Mouse (Mus musculus) fat pad, adult 2 months (tissue): ENCODE data around the gene Tmcc2.
"Not testable (repeated sequence)": the region's sequence is repeated elsewhere in the genome, so short reads cannot be mapped to it uniquely, and the experiment has no call there.

Experiments used
- DNase-seq: peaks from one replicate; pipeline ENCODE4 v3.0.0-alpha.2; 2011; ENCODE audit warnings: low read depth, low spot score; ENCODE audit errors: extremely low read depth

Gene Tmcc2

GRCm38 (mm10) chr1:132370681-132371173, 20.4 kb downstream of the Tmcc2 start:
- peak; percentile 62 for DNase-seq

- DNase-seq: no peak
Observed at GRCm38 (mm10) chr1:132367692-132368506, 23.2 kb downstream of the Tmcc2 start.

- DNase-seq: no peak
Observed at GRCm38 (mm10) chr1:132366937-132367336, 24.1 kb downstream of the Tmcc2 start.

GRCm38 (mm10) chr1:132366235-132366634, 24.8 kb downstream of the Tmcc2 start:
- DNase-seq: no peak

DNA sequence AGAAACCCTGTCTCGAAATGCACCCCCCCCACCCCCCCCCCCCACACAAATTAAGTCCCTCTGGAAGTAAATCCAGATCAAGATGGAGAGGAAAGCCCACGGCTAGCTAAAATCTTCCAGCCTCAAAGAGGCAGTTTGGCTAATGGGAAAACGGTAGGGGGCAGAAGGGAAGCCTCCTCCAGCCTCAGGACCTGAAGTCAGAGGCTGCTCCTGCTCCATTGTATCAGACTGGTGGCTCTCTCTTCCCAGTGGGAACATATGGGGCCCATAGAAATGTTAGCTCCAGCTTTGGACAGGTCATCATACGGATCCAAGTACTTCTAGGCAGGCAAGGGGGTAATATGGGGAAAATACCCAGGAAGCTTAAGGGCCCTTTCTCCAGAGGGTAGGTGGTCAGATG, 25.4 kb downstream of the Tmcc2 start:
- DNase-seq: no peak

DNA sequence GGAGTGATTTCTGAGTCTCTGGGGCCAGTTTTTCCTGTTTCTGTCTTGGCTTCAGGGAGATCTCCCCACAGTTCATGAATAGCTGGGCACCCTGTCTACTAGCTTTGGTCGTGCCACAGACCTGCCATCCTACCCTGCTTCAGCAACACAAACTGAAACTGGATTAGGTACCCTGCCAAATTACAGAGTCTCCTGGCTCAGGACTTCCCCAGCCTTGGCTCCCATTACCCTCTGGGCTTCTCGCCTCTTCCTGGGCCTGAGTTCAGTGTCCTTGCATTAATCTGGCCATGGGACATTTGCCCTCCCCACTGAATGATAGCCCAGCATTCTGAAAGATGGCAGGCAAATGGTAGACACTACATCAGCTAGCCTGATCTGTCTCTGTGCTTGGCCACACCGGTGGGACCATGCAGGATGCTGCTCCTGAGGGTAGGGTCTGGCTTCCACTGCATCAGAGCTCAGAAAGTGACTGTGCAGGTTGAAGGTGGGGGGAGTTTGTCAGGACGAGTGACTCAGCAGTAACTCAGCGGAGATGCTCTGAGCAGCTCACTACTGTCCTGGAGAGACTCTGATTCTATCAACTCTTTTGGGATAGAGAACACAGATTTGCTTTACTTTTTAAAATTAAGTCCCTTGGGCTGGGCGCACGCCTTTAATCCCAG, 26.1 kb downstream of the Tmcc2 start:
- no peak for DNase-seq

GRCm38 (mm10) chr1:132364388-132364787, 26.7 kb downstream of the Tmcc2 start:
- no peak for DNase-seq

DNA sequence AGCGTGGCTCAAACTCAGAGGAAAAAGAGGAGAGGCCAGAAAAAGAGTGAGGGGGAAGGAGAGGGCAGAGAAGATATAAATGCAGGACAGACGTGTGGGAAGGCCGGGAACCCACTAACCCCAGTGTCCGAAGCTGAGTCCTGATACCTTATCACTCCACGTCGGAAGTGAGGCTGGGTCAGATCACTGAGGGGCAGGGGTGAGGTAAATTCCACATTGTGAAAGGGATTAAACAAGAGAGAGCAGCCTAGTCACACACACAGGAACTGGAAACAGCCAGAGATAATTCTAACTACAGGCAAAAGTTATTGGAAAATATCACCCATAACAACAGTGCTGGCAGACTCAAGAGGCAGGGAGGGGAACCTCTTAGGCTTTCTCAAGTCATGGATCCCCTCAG, 29.1 kb downstream of the Tmcc2 start:
- DNase-seq: no peak

- no peak for DNase-seq
Observed at GRCm38 (mm10) chr1:132356841-132357240, 34.2 kb downstream of the Tmcc2 start.

DNA sequence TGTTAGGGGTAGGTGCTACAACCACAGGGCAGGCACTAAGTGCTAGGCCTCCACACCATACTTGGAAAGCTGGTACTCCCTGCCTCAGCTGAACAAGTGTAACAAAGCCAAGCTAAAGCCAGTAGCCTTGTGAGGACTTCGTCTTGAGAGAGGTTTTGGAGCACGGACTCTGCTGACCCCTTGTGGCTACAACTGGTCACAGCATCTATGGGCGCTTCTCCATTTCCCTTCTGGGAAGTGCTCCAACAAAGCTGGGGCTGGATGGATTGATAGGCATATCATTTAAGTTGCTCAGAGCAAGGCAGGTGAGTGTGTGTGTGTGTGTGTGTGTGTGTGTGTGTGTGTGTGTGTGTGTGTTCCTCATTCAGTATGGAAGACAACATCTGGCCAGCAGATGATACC, 35.2 kb downstream of the Tmcc2 start:
- DNase-seq: no peak

GRCm38 (mm10) chr1:132355162-132355601, 35.9 kb downstream of the Tmcc2 start:
- no peak for DNase-seq

DNA sequence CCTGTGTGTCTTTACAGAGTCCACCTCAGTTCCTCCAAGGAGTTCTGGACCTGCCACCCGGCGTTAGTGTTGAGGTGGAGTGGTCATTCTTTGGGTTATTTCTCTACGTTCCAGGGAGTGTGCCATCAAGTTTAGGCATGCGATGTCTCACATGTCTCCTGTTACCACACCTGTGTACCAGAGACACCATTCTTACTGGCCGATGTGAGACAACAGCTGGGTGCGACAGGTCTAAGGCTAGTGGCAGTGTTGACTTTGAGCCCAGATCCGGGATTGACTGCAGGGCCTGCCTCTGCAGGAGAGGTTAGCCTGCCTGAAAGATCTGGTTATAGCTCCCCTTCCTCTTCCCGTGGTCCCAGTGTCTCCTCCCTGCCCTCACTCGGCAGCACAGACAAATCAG, 36.8 kb downstream of the Tmcc2 start:
- no peak for DNase-seq

- no peak for DNase-seq
Observed at GRCm38 (mm10) chr1:132353389-132353788, 37.7 kb downstream of the Tmcc2 start.

GRCm38 (mm10) chr1:132351058-132351457, 40.0 kb downstream of the Tmcc2 start:
- no peak for DNase-seq

DNA sequence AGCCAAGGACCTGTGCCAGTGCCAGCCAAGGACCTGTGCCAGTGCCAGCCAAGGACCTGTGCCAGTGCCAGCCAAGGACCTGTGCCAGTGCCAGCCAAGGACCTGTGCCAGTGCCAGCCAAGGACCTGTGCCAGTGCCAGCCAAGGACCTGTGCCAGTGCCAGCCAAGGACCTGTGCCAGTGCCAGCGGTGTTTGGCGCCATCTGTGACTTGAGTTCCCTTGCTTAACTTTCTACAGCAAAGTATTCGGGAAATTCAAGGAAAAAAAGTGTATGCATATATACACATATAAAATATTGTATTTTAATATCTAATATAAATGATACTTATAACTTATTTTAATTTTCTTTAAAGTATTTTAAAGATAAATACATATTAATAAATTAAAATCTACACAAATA, 41.5 kb downstream of the Tmcc2 start:
- DNase-seq: not testable (repeated sequence)

- not testable (repeated sequence) for DNase-seq
Observed at GRCm38 (mm10) chr1:132349049-132349448, 42.0 kb downstream of the Tmcc2 start.

DNA sequence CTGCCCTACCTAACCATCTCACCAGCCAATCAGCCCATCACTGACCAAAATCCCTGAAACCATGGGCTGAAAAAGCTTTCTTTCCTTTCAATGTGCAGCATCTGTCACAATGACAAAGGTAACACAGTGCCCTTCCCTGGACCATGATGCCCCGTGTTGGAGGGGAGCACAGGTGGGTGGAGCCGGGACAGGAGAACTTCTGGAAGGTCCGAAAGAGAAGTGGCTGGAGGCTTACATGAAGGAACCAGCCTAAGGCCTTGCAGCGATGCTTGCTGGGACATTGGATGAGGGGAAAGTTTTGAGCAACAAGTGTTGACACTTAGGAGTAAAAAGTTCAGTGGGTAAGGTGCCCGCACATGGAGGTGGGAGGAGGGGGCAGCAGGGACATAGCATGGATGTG, 42.7 kb downstream of the Tmcc2 start:
- no peak for DNase-seq

- DNase-seq: no peak
Observed at GRCm38 (mm10) chr1:132346951-132347350, 44.1 kb downstream of the Tmcc2 start.

DNA sequence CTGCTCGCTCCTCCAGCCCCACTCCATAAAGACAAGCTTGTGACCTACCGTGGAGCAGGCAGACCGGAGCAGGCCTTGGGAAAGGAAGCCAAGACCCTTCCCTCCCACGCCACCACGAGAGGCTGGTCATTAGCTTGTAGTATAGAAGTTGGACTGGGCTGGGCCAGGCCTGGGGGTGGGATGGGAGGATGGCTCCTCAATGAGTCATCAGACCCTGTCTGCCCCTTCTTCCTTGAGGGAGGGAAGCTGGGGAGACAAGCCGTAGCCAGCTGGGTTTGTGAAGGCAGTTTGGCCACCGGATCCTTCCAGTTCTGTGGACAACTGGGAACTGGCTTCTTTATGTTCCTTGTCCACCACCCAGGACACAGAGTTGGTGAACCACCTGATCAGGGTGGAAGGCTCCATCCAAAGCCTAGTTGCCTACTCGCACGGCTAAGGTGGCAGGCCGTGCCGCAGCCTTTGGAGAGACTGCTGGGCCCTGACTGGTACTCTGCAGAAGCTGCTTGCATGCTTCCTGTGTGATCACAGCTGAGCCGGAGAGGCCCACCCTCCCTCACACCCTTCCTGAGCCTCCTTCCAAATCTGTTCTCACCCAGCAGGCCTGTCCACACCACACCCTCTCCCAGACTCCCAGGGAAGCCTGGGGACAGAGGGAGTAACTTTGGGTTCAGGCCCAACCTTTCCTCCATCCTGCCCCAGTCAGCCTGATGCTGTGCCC, 44.8 kb downstream of the Tmcc2 start:
- no peak for DNase-seq

DNA sequence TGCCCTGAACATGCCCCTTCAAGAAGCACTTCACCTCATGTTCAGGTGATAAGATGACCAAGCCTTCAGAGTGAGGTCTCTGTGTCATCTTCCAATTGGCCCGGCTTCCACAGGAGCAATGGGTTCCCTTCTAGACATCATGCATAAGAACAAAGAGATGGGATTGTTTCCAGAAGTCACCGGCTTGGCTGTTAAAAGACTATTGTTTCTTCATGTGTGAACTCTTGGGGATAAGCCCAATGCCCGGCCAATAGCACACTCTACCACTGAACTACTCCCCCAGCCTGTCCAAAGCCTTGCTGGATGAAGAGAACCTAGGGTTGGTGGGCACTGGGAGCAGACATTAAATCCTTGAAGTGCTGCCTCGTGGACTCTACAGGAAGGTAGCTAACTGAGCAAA, 45.6 kb downstream of the Tmcc2 start:
- no peak for DNase-seq

DNA sequence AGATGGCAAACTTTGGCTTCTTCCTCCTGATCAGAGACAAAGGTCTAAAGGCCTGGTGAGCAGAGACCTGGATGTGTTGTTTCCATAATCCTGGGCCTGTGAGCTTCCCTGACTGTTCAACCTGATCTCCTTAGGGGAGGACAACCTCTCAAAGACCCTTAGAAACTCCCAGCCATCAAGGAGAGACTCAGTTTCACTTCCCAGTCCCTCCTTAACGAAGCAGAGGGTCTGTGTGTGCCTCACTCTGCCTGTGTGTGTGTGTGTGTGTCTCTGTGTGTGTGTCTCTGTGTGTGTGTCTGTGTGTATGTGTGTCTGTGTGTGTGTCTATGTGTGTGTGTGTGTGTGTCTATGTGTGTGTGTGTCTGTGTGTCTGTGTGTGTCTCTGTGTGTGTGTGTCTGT, 47.4 kb downstream of the Tmcc2 start:
- no peak for DNase-seq

DNA sequence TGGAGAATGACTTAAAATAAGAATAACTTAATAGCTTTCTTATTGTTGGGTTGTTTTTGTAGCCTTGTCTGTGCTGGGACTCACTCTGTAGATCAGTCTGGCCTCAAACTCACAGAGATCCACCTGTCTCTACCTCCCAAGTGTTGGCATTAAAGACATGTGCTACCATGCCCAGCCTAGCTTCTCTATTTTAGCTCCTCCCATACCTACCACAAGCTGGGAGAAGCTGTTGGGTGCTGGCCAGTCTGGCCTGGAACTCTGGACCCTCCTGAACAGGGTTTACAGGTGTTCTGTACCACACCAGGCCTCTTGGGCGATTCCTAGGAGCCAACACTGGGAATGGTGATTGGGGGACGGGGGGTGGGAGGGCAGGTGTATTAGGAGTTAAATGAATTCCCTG, 47.9 kb downstream of the Tmcc2 start:
- DNase-seq: no peak
